Mouse (Mus musculus): Measurements from ENCODE around the gene Rps18. TPM values are rescaled to one million over a fixed set of nuclear protein-coding genes. Genes with fewer than 3 reads are reported as not detected.

The Rps18 gene
- polyA plus RNA-seq, 1 experiment from 2014 or later, result 904 TPM

- peak within 1 kb of the TSS; percentile 77 for H3K9ac ChIP-seq (ENCODE audit: low read depth, low read length)
- H3K4me1 ChIP-seq (ENCODE audit: control insufficient read depth, low read depth, low read length), result peaks cover 22% of the 10 kb centered on the region
- peak; percentile 90 for ATAC-seq (ENCODE audit: low read depth)
- under 1% methylated on average over 36 of the region's 36 CpGs for WGBS (ENCODE audit: insufficient replicate concordance)
- peak within 1 kb of the TSS; percentile 98 for H3K4me2 ChIP-seq (ENCODE audit: low read depth, low read length)
- peak within 1 kb of the TSS; percentile 94 for H3K4me3 ChIP-seq (ENCODE audit: low read depth, low read length)
- H3K27ac ChIP-seq (ENCODE audit: low read length), result peak within 1 kb of the TSS; percentile 68
- H3K36me3 ChIP-seq (ENCODE audit: control insufficient read depth, insufficient read depth), result peaks cover 18% of the 10 kb centered on the region
- no peaks in the 10 kb centered on the region for H3K27me3 ChIP-seq (ENCODE audit: control insufficient read depth, insufficient read depth, low read depth, low read length)
- H3K9me3 ChIP-seq (replicated peaks; ENCODE audit: control insufficient read depth, low read length), result no peaks in the 10 kb centered on the region
Measured at GRCm38 (mm10) chr17:33940206-33940805, 15.5 kb downstream of the Rps18 start, which contains the start of the genes Pfdn6 and Wdr46. TSS of gene Pfdn6 (minus strand) at chr17:33940343. TSS of gene Wdr46 (plus strand) at chr17:33940660.

- 66% methylated on average over 11 of the region's 11 CpGs for WGBS (ENCODE audit: insufficient replicate concordance)
- Histone ChIP-seq H3K4me1 (ENCODE audit: control insufficient read depth, low read depth, low read length) (peaks cover 22% of the 10 kb centered on the region), H3K4me2 (ENCODE audit: low read depth, low read length) (no peak overlapping the region), H3K9ac (ENCODE audit: low read depth, low read length) (no peak overlapping the region), H3K27ac (ENCODE audit: low read length) (no peak overlapping the region), H3K27me3 (ENCODE audit: control insufficient read depth, insufficient read depth, low read depth, low read length) (no peaks in the 10 kb centered on the region), H3K4me3 (ENCODE audit: low read depth, low read length) (no peak overlapping the region), H3K9me3 (replicated peaks; ENCODE audit: control insufficient read depth, low read length) (no peaks in the 10 kb centered on the region), H3K36me3 (ENCODE audit: control insufficient read depth, insufficient read depth) (peaks cover 12% of the 10 kb centered on the region)
- ATAC-seq (ENCODE audit: low read depth), result no peak
Measured at GRCm38 (mm10) chr17:33938783-33939182, 17.0 kb downstream of the Rps18 start.

GRCm38 (mm10) chr17:33936993-33937392 lies 18.8 kb downstream of the Rps18 start:
- Histone ChIP-seq H3K27me3 (ENCODE audit: control insufficient read depth, insufficient read depth, low read depth, low read length) (no peaks in the 10 kb centered on the region), H3K36me3 (ENCODE audit: control insufficient read depth, insufficient read depth) (peaks cover 8% of the 10 kb centered on the region; the same call in 1 of the 2 replicates), H3K4me2 (ENCODE audit: low read depth, low read length) (no peak overlapping the region), H3K4me3 (ENCODE audit: low read depth, low read length) (no peak overlapping the region), H3K27ac (ENCODE audit: low read length) (no peak overlapping the region), H3K9ac (ENCODE audit: low read depth, low read length) (no peak overlapping the region), H3K4me1 (ENCODE audit: control insufficient read depth, low read depth, low read length) (peaks cover 26% of the 10 kb centered on the region), H3K9me3 (replicated peaks; ENCODE audit: control insufficient read depth, low read length) (no peaks in the 10 kb centered on the region)
- 81% methylated on average over 15 of the region's 15 CpGs for WGBS (ENCODE audit: insufficient replicate concordance)
- ATAC-seq (ENCODE audit: low read depth), result no peak

GRCm38 (mm10) chr17:33935422-33936055 lies 20.3 kb downstream of the Rps18 start:
- Histone ChIP-seq H3K4me2 (ENCODE audit: low read depth, low read length) (no peak overlapping the region), H3K27ac (ENCODE audit: low read length) (no peak overlapping the region), H3K36me3 (ENCODE audit: control insufficient read depth, insufficient read depth) (peaks cover 8% of the 10 kb centered on the region; the same call in 1 of the 2 replicates), H3K4me1 (ENCODE audit: control insufficient read depth, low read depth, low read length) (peaks cover 25% of the 10 kb centered on the region), H3K4me3 (ENCODE audit: low read depth, low read length) (no peak overlapping the region), H3K9ac (ENCODE audit: low read depth, low read length) (no peak overlapping the region), H3K27me3 (ENCODE audit: control insufficient read depth, insufficient read depth, low read depth, low read length) (no peaks in the 10 kb centered on the region), H3K9me3 (replicated peaks; ENCODE audit: control insufficient read depth, low read length) (no peaks in the 10 kb centered on the region)
- 79% methylated on average over 21 of the region's 21 CpGs for WGBS (ENCODE audit: insufficient replicate concordance)
- ATAC-seq (ENCODE audit: low read depth), result no peak

GRCm38 (mm10) chr17:33932970-33933369 lies 22.8 kb downstream of the Rps18 start:
- Histone ChIP-seq H3K4me2 (ENCODE audit: low read depth, low read length) (no peak overlapping the region), H3K9me3 (replicated peaks; ENCODE audit: control insufficient read depth, low read length) (no peaks in the 10 kb centered on the region), H3K36me3 (ENCODE audit: control insufficient read depth, insufficient read depth) (peaks cover 8% of the 10 kb centered on the region; the same call in 1 of the 2 replicates), H3K4me1 (ENCODE audit: control insufficient read depth, low read depth, low read length) (peaks cover 26% of the 10 kb centered on the region), H3K27me3 (ENCODE audit: control insufficient read depth, insufficient read depth, low read depth, low read length) (no peaks in the 10 kb centered on the region), H3K4me3 (ENCODE audit: low read depth, low read length) (no peak overlapping the region), H3K27ac (ENCODE audit: low read length) (no peak overlapping the region), H3K9ac (ENCODE audit: low read depth, low read length) (no peak overlapping the region)
- ATAC-seq (ENCODE audit: low read depth), result no peak
- 84% methylated on average over 15 of the region's 15 CpGs for WGBS (ENCODE audit: insufficient replicate concordance)

GRCm38 (mm10) chr17:33932448-33932847 lies 23.4 kb downstream of the Rps18 start:
- no peak for ATAC-seq (ENCODE audit: low read depth)
- 76% methylated on average over 14 of the region's 14 CpGs for WGBS (ENCODE audit: insufficient replicate concordance)
- Histone ChIP-seq H3K4me3 (ENCODE audit: low read depth, low read length) (no peak overlapping the region), H3K9ac (ENCODE audit: low read depth, low read length) (no peak overlapping the region), H3K4me1 (ENCODE audit: control insufficient read depth, low read depth, low read length) (peaks cover 30% of the 10 kb centered on the region), H3K9me3 (replicated peaks; ENCODE audit: control insufficient read depth, low read length) (no peaks in the 10 kb centered on the region), H3K27me3 (ENCODE audit: control insufficient read depth, insufficient read depth, low read depth, low read length) (no peaks in the 10 kb centered on the region), H3K36me3 (ENCODE audit: control insufficient read depth, insufficient read depth) (peaks cover 6% of the 10 kb centered on the region; the same call in 1 of the 2 replicates), H3K27ac (ENCODE audit: low read length) (no peak overlapping the region), H3K4me2 (ENCODE audit: low read depth, low read length) (no peak overlapping the region)

GRCm38 (mm10) chr17:33931947-33932346 lies 23.9 kb downstream of the Rps18 start:
- no peaks in the 10 kb centered on the region for H3K27me3 ChIP-seq (ENCODE audit: control insufficient read depth, insufficient read depth, low read depth, low read length)
- H3K9ac ChIP-seq (ENCODE audit: low read depth, low read length), result no peak overlapping the region
- H3K4me1 ChIP-seq (ENCODE audit: control insufficient read depth, low read depth, low read length), result peaks cover 30% of the 10 kb centered on the region
- peaks cover 3% of the 10 kb centered on the region; the same call in 1 of the 2 replicates for H3K36me3 ChIP-seq (ENCODE audit: control insufficient read depth, insufficient read depth)
- H3K4me2 ChIP-seq (ENCODE audit: low read depth, low read length), result no peak overlapping the region
- 87% methylated on average over 11 of the region's 11 CpGs for WGBS (ENCODE audit: insufficient replicate concordance)
- no peak overlapping the region for H3K4me3 ChIP-seq (ENCODE audit: low read depth, low read length)
- no peak overlapping the region for H3K27ac ChIP-seq (ENCODE audit: low read length)
- no peaks in the 10 kb centered on the region for H3K9me3 ChIP-seq (replicated peaks; ENCODE audit: control insufficient read depth, low read length)
- ATAC-seq (ENCODE audit: low read depth), result no peak

- Histone ChIP-seq H3K4me1 (ENCODE audit: control insufficient read depth, low read depth, low read length) (peaks cover 30% of the 10 kb centered on the region), H3K27me3 (ENCODE audit: control insufficient read depth, insufficient read depth, low read depth, low read length) (no peaks in the 10 kb centered on the region), H3K9me3 (replicated peaks; ENCODE audit: control insufficient read depth, low read length) (no peaks in the 10 kb centered on the region), H3K4me3 (ENCODE audit: low read depth, low read length) (peak overlapping the region; percentile 82), H3K27ac (ENCODE audit: low read length) (0 out of 2 replicates have a peak overlapping the region, but pooled peaks have one; percentile 17), H3K4me2 (ENCODE audit: low read depth, low read length) (peak overlapping the region; percentile 98), H3K36me3 (ENCODE audit: control insufficient read depth, insufficient read depth) (no peaks in the 10 kb centered on the region), H3K9ac (ENCODE audit: low read depth, low read length) (peak overlapping the region; percentile 81)
- 44% methylated on average over 18 of the region's 18 CpGs for WGBS (ENCODE audit: insufficient replicate concordance)
- no peak for ATAC-seq (ENCODE audit: low read depth)
Measured at GRCm38 (mm10) chr17:33931159-33931866, 24.5 kb downstream of the Rps18 start.
